Mouse (Mus musculus) intestine, postnatal 0 days (tissue): ENCODE measurements around the gene Tigd3. TPM values are rescaled to one million over a fixed set of nuclear protein-coding genes. Genes with fewer than 3 reads are reported as not detected.

ENCODE experiments used
- ATAC-seq: fragments of 200-750 bp; cut with Nextera tagmentation; 2 replicates; pipeline ENCODE4 v1.8.0; 2017; ENCODE audit warnings: mild to moderate bottlenecking, moderate TSS enrichment, moderate library complexity
- H3K27ac ChIP-seq: fragments of 300-500 bp; sonication (generic); 2 replicates; pipeline ENCODE4 v1.5.1; 2014; ENCODE audit warnings: mild to moderate bottlenecking, low read depth, low read length, moderate library complexity
- H3K27me3 ChIP-seq: fragments of 300-500 bp; sonication (generic); replicated peaks from 2 replicates; pipeline ENCODE4 v1.6.1; 2014; ENCODE audit warnings: low read length, mixed read lengths; ENCODE audit not compliant: control insufficient read depth, insufficient read depth
- H3K36me3 ChIP-seq: fragments of 300-500 bp; sonication (generic); 2 replicates; pipeline ENCODE4 v1.6.1; 2014; ENCODE audit warnings: mild to moderate bottlenecking, moderate library complexity; ENCODE audit not compliant: control insufficient read depth, insufficient read depth
- H3K4me1 ChIP-seq: fragments of 300-500 bp; sonication (generic); replicated peaks from 2 replicates; pipeline ENCODE4 v1.6.1; 2014; ENCODE audit warnings: antibody characterized with exemption, low read length, mixed read lengths; ENCODE audit not compliant: control insufficient read depth, insufficient read depth
- H3K4me2 ChIP-seq: fragments of 300-500 bp; sonication (generic); replicated peaks from 2 replicates; pipeline ENCODE4 v1.6.1; 2014; ENCODE audit warnings: low read depth, mild to moderate bottlenecking, moderate library complexity
- H3K4me3 ChIP-seq: fragments of 300-500 bp; sonication (generic); 2 replicates; pipeline ENCODE4 v1.5.1; 2014; ENCODE audit warnings: low read depth, low read length
- H3K9ac ChIP-seq: fragments of 300-500 bp; sonication (generic); 2 replicates; pipeline ENCODE4 v1.6.1; 2014; ENCODE audit warnings: mild to moderate bottlenecking, low read depth, low read length
- H3K9me3 ChIP-seq: fragments of 300-500 bp; sonication (generic); 2 replicates; pipeline ENCODE4 v1.6.1; 2016; ENCODE audit warnings: mixed run types; ENCODE audit not compliant: control insufficient read depth
- CTCF ChIP-seq: sonication (generic); IDR thresholded peaks from 2 replicates; pipeline ENCODE4 v1.5.1; 2016; ENCODE audit warnings: low read depth, mild to moderate bottlenecking, control low read depth, antibody characterized with exemption, moderate library complexity
- WGBS: fragments of 180-500 bp; shearing (Covaris S2); extraction: QIAGEN DNeasy Blood & Tissue Kit; methylation state at CpG from one replicate; pipeline ENCODE4 v1.1.7; 2014; 5-methylcytosine and 5-hydroxymethylcytosine counted together
- polyA plus RNA-seq: library from polyadenylated mRNA; unstranded; fragments of >200 nt; fragmentation: Nextera tagmentation; extraction: Ambion mirVana; gene quantifications from 2 replicates; pipeline ENCODE4 v1.2.1, GENCODE M21; 2015

Gene Tigd3
- polyA plus RNA-seq, 1 experiment from 2014 or later, result 1.0 TPM

DNA sequence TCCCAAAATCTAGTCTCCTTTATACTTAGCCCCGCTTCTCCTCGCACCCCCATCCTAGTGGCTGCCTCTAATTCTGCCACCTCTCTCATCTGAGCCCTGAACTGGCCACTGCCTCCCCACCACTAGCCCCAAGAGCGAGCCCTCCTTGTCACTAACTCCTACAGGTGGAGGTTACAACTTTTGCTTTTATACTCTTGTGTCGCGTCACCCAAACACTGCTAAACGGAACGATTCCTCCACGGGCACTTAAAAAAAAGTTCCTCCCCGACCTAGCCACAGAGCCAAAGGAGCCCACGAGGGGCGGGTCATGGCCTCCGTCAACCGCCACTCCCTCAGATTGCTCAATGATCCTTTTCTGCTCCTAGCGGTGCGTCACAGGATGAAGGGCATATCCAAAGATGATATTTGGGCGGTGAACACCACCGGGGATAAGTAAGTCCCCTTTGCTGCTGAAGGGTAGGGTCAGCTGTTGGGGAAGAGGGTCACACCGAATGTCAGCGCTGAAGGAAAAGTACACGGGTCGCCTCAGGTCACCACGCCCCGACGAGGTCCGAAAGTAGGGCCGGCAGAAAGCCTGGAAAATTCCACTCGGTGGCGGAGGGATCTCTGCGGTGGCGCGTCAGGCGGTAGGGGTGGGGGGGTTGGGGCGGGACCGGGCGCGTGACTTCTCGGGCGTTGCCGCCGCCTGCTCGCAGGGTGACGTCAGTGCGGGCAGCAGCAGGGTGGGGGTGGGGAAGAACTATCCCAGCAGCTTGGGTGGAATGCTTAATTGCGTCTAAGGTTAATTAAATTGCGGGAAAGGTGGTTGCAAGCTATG lies 48.4 kb downstream of the Tigd3 start:
- H3K4me3 ChIP-seq, result peak overlapping the region; percentile 57
- peak; percentile 52 for ATAC-seq
- H3K4me2 ChIP-seq, result peak overlapping the region; percentile 68
- peak; percentile 50 for TF ChIP-seq CTCF
- no peaks in the 10 kb centered on the region for H3K27me3 ChIP-seq
- no peaks in the 10 kb centered on the region for H3K9me3 ChIP-seq
- peak overlapping the region; percentile 93 for H3K9ac ChIP-seq
- WGBS, result 2% methylated on average over 43 of the region's 45 CpGs
- H3K4me1 ChIP-seq, result peaks cover 30% of the 10 kb centered on the region
- H3K36me3 ChIP-seq, result no peaks in the 10 kb centered on the region
- H3K27ac ChIP-seq, result peak overlapping the region; percentile 99

DNA sequence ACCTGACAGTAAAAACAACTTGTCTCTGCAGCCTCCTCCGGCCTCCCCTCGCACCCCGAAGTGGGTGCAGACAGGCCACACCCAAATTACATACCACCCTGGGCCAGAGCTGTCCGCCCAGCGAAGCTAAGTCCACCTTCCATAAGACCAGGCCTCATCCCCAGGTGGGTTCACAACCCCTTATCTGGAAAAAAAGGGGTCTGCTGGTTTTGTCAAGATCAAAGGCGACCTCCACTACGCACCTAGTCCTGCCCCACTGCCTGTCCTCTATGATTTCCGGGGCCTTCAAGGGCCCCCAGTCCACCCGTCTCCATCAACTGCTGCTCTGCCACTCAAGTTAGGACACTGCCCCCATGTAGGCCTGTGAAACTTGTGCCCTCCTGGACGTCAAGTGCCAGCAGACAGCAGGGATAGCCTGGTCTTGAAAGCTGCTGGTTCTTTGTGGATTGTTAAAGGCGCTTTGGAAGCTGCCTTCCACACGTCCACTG lies 49.1 kb downstream of the Tigd3 start:
- Histone ChIP-seq H3K4me2 (peak overlapping the region; percentile 68), H3K9me3 (no peaks in the 10 kb centered on the region), H3K4me1 (peaks cover 29% of the 10 kb centered on the region), H3K9ac (peak overlapping the region; percentile 93), H3K27me3 (no peaks in the 10 kb centered on the region), H3K36me3 (no peaks in the 10 kb centered on the region), H3K27ac (peak overlapping the region; percentile 99), H3K4me3 (peak overlapping the region; percentile 57)
- 40% methylated on average over 12 of the region's 12 CpGs for WGBS
- no peak for TF ChIP-seq CTCF
- ATAC-seq, result no peak; the same call in 1 of the 2 replicates

- Histone ChIP-seq H3K36me3 (no peaks in the 10 kb centered on the region), H3K4me3 (peak overlapping the region; percentile 57), H3K4me2 (peak overlapping the region; percentile 68), H3K9me3 (no peaks in the 10 kb centered on the region), H3K27ac (peak overlapping the region; percentile 99), H3K4me1 (peaks cover 20% of the 10 kb centered on the region), H3K27me3 (no peaks in the 10 kb centered on the region), H3K9ac (peak overlapping the region; percentile 93)
- TF ChIP-seq CTCF, result no peak
- WGBS, result 46% methylated on average over 30 of the region's 30 CpGs
- ATAC-seq, result no peak
Observed at GRCm38 (mm10) chr19:5843781-5844691, 49.9 kb downstream of the Tigd3 start.

GRCm38 (mm10) chr19:5842785-5843730 lies 50.9 kb downstream of the Tigd3 start:
- no peaks in the 10 kb centered on the region for H3K36me3 ChIP-seq
- no peaks in the 10 kb centered on the region for H3K27me3 ChIP-seq
- peaks cover 11% of the 10 kb centered on the region for H3K4me1 ChIP-seq
- TF ChIP-seq CTCF, result no peak
- peak overlapping the region; percentile 68 for H3K4me2 ChIP-seq
- peak overlapping the region; percentile 57 for H3K4me3 ChIP-seq
- peak overlapping the region; percentile 93 for H3K9ac ChIP-seq
- H3K9me3 ChIP-seq, result no peaks in the 10 kb centered on the region
- peak overlapping the region; percentile 99 for H3K27ac ChIP-seq
- WGBS, result 59% methylated on average over 9 of the region's 9 CpGs
- no peak for ATAC-seq

- H3K9ac ChIP-seq, result peak overlapping the region; percentile 93; the same call in 1 of the 2 replicates
- peak overlapping the region; percentile 99 for H3K27ac ChIP-seq
- no peak for TF ChIP-seq CTCF
- ATAC-seq, result no peak
- peak overlapping the region; percentile 68 for H3K4me2 ChIP-seq
- H3K9me3 ChIP-seq, result no peaks in the 10 kb centered on the region
- H3K27me3 ChIP-seq, result no peaks in the 10 kb centered on the region
- 66% methylated on average over 5 of the region's 5 CpGs for WGBS
- H3K36me3 ChIP-seq, result no peaks in the 10 kb centered on the region
- peak overlapping the region; percentile 57 for H3K4me3 ChIP-seq
- peaks cover 2% of the 10 kb centered on the region; the same call in 1 of the 2 replicates for H3K4me1 ChIP-seq
Observed at GRCm38 (mm10) chr19:5841999-5842784, 51.8 kb downstream of the Tigd3 start.
